Comparison of ENCODE assay signal across 8 mouse cellular contexts in genomic region chr5:123906976-123907630, GRCm38 (mm10). TPM values are rescaled to one million over a fixed set of nuclear protein-coding genes. Genes with fewer than 3 reads are reported as not detected.
DNase-seq lines count a peak whose midpoint lies in the region; ATAC-seq and TF ChIP-seq lines count a peak whose summit lies in the region.

Denr (plus strand) TSS chr5:123907175.

- TF ChIP-seq CTCF in kidney, postnatal 0 days (IDR thresholded peaks at IDR 0.05; ENCODE audit: low read depth): peak; percentile 98

- no peaks in the 10 kb centered on the region for H3K9me3 ChIP-seq in heart, embryonic 12.5 days (replicated peaks)
- no peaks in the 10 kb centered on the region for H3K9me3 ChIP-seq in kidney, postnatal 0 days (replicated peaks; ENCODE audit: low read length)
- no peaks in the 10 kb centered on the region for H3K9me3 ChIP-seq in liver, embryonic 11.5 days (ENCODE audit: control insufficient read depth, low read length)
- no peaks in the 10 kb centered on the region for H3K9me3 ChIP-seq in stomach, embryonic 14.5 days (ENCODE audit: control insufficient read depth, low read depth, low read length)

- H3K4me1 ChIP-seq in heart, embryonic 12.5 days (replicated peaks): peaks cover 14% of the 10 kb centered on the region
- H3K4me1 ChIP-seq in kidney, postnatal 0 days (replicated peaks; ENCODE audit: insufficient read depth, low read length): peaks cover 9% of the 10 kb centered on the region; the same call in 1 of the 2 replicates
- H3K4me1 ChIP-seq in liver, embryonic 11.5 days (replicated peaks; ENCODE audit: control insufficient read depth, insufficient read depth, low read length): peaks cover 13% of the 10 kb centered on the region
- peaks cover 9% of the 10 kb centered on the region for H3K4me1 ChIP-seq in stomach, embryonic 14.5 days (ENCODE audit: control insufficient read depth, insufficient read depth, low read length)

- H3K27me3 ChIP-seq in heart, embryonic 12.5 days (replicated peaks): no peaks in the 10 kb centered on the region
- no peaks in the 10 kb centered on the region for H3K27me3 ChIP-seq in kidney, postnatal 0 days (ENCODE audit: insufficient read depth, low read length)
- H3K27me3 ChIP-seq in liver, embryonic 11.5 days (replicated peaks; ENCODE audit: control insufficient read depth, insufficient read depth, low read length): no peaks in the 10 kb centered on the region
- H3K27me3 ChIP-seq in stomach, embryonic 14.5 days (ENCODE audit: control insufficient read depth, insufficient read depth, low read length): no peaks in the 10 kb centered on the region

- peak within 1 kb of the TSS; percentile 88 for H3K9ac ChIP-seq in heart, embryonic 12.5 days
- peak within 1 kb of the TSS; percentile 97 for H3K9ac ChIP-seq in kidney, postnatal 0 days (ENCODE audit: low read depth, low read length)
- peak within 1 kb of the TSS; percentile 99 for H3K9ac ChIP-seq in liver, embryonic 11.5 days (ENCODE audit: low read depth, low read length)
- peak within 1 kb of the TSS; percentile 78 for H3K9ac ChIP-seq in stomach, embryonic 14.5 days (replicated peaks; ENCODE audit: low read depth, low read length)

- peak; percentile 98 for ATAC-seq in erythroblast, adult 5-6 weeks (replicated peaks; ENCODE audit: low FRiP score, poor library complexity, severe bottlenecking)
- peak; percentile 97 for ATAC-seq in heart, embryonic 12.5 days (ENCODE audit: insufficient number of reproducible peaks, low FRiP score)
- ATAC-seq in kidney, postnatal 0 days (replicated peaks; ENCODE audit: low FRiP score, low read depth): peak; percentile 94
- ATAC-seq in liver, embryonic 11.5 days (replicated peaks; ENCODE audit: low FRiP score): peak; percentile 95
- peak; percentile 94 for ATAC-seq in stomach, embryonic 14.5 days (ENCODE audit: insufficient number of reproducible peaks, insufficient read depth, low FRiP score, low read depth)

- peak; percentile 100 for DNase-seq in B cell, adult 2 months
- peak; percentile 98 for DNase-seq in brain, adult 2 months (ENCODE audit: low read depth, low spot score)
- peak; percentile 97 for DNase-seq in kidney, postnatal 0 days (ENCODE audit: low spot score)
- DNase-seq in liver, embryonic 11.5 days (ENCODE audit: low spot score): peak; percentile 100
- peak; percentile 99 for DNase-seq in naive thymus-derived CD4-positive, alpha-beta T cell, adult 2 months (ENCODE audit: low read depth)

- H3K27ac ChIP-seq in heart, embryonic 12.5 days (ENCODE audit: poor library complexity, severe bottlenecking): peak within 1 kb of the TSS; percentile 80
- peak within 1 kb of the TSS; percentile 85 for H3K27ac ChIP-seq in kidney, postnatal 0 days
- peak within 1 kb of the TSS; percentile 75 for H3K27ac ChIP-seq in liver, embryonic 11.5 days (ENCODE audit: low read depth, low read length)
- H3K27ac ChIP-seq in stomach, embryonic 14.5 days (ENCODE audit: low read length): peak within 1 kb of the TSS; percentile 82

- H3K36me3 ChIP-seq in heart, embryonic 12.5 days: peaks cover 37% of the 10 kb centered on the region
- H3K36me3 ChIP-seq in kidney, postnatal 0 days (ENCODE audit: insufficient read depth, low read length): peaks cover 10% of the 10 kb centered on the region; the same call in 1 of the 2 replicates
- H3K36me3 ChIP-seq in liver, embryonic 11.5 days (ENCODE audit: control insufficient read depth, insufficient read depth, low read length): peaks cover 22% of the 10 kb centered on the region
- H3K36me3 ChIP-seq in stomach, embryonic 14.5 days (ENCODE audit: control insufficient read depth, insufficient read depth, low read length): peaks cover 11% of the 10 kb centered on the region

- H3K4me3 ChIP-seq in heart, embryonic 12.5 days: peak within 1 kb of the TSS; percentile 81
- peak within 1 kb of the TSS; percentile 91 for H3K4me3 ChIP-seq in kidney, postnatal 0 days (replicated peaks; ENCODE audit: low read depth, low read length)
- H3K4me3 ChIP-seq in liver, embryonic 11.5 days (ENCODE audit: low read depth, low read length): peak within 1 kb of the TSS; percentile 97
- H3K4me3 ChIP-seq in stomach, embryonic 14.5 days (ENCODE audit: low read depth, low read length): peak within 1 kb of the TSS; percentile 90

- under 1% methylated on average over 60 of the region's 61 CpGs for WGBS in heart, embryonic 12.5 days
- WGBS in kidney, postnatal 0 days: under 1% methylated on average over 61 of the region's 61 CpGs
- under 1% methylated on average over 60 of the region's 61 CpGs for WGBS in liver, embryonic 11.5 days
- whole genome bisulfite sequencing in stomach, embryonic 14.5 days: under 1% methylated on average over 56 of the region's 61 CpGs

- H3K4me2 ChIP-seq in heart, embryonic 12.5 days: peak within 1 kb of the TSS; percentile 89
- H3K4me2 ChIP-seq in kidney, postnatal 0 days (ENCODE audit: low read length): peak within 1 kb of the TSS; percentile 83
- peak within 1 kb of the TSS; percentile 82 for H3K4me2 ChIP-seq in liver, embryonic 11.5 days
- H3K4me2 ChIP-seq in stomach, embryonic 14.5 days (replicated peaks; ENCODE audit: low read depth, low read length): peak within 1 kb of the TSS; percentile 94

RNA-seq across cellular contexts. Expression of gene Denr, which starts in this region (rescaled TPM):
- 7.1 and 10.0 TPM in 2 replicates for total RNA-seq in erythroblast, adult 5-6 weeks (2015; ENCODE audit: low replicate concordance)
- 11.2 and 13.9 TPM in 2 replicates for total RNA-seq in erythroblast, adult 5-6 weeks (2017; ENCODE audit: low replicate concordance)
- 109 and 120 TPM in 2 replicates for polyA plus RNA-seq in heart, embryonic 12.5 days (2016; fragmentation: Nextera tagmentation; extraction: Ambion mirVana)
- polyA plus RNA-seq in kidney, postnatal 0 days (2015; fragmentation: Nextera tagmentation; extraction: Ambion mirVana): 128 and 133 TPM in 2 replicates
- 153 and 156 TPM in 2 replicates for polyA plus RNA-seq in liver, embryonic 11.5 days (2014; fragmentation: Nextera tagmentation; extraction: Ambion mirVana)
- polyA plus RNA-seq in stomach, embryonic 14.5 days (2014; fragmentation: Nextera tagmentation; extraction: Ambion mirVana): 140 and 143 TPM in 2 replicates

Comparison
In these comparisons a context has a peak if more than half of its experiments do, and no peak if none do; other contexts are left out.
1. Peak in every context shown above with its lines: DNase-seq, ATAC-seq, H3K4me3 ChIP-seq and H3K27ac ChIP-seq.